Comparison of ENCODE assay signal across 21 mouse cellular contexts in genomic region chr3:41014946-41015345, GRCm38 (mm10).
DNase-seq lines count a peak whose midpoint lies in the region; ATAC-seq and TF ChIP-seq lines count a peak whose summit lies in the region.
"Had no signal": no experiment of that assay in that cellular context is flagged by ENCODE, and none has a peak within 500 bp of the region (broad histone marks: within the 10 kb centered on the region; RNA-seq: fewer than 3 reads in every experiment).

No protein-coding gene starts in this region.

- ATAC-seq in common myeloid progenitor, adult 5-6 weeks (replicated peaks; ENCODE audit: low read depth, poor library complexity, severe bottlenecking) = 0 out of 2 replicates have a peak, but pooled peaks have one; percentile 25
- ATAC-seq in midbrain, embryonic 13.5 days = no peak
- ATAC-seq: forebrain, embryonic 13.5 days; forebrain, embryonic 15.5 days had no signal

- no peak overlapping the region for H3K9ac ChIP-seq in midbrain, embryonic 13.5 days (replicated peaks)
- H3K9ac ChIP-seq: embryonic facial prominence, embryonic 12.5 days; forebrain, embryonic 13.5 days; forebrain, embryonic 15.5 days had no signal

- no peak for TF ChIP-seq CTCF in lung, adult 2 months (IDR thresholded peaks at IDR 0.05; ENCODE audit: insufficient read depth, low read length)

- no peaks in the 10 kb centered on the region for H3K4me1 ChIP-seq in lung, adult 2 months (ENCODE audit: control insufficient read depth, insufficient read depth, low read length)
- H3K4me1 ChIP-seq in midbrain, embryonic 13.5 days (replicated peaks) = no peaks in the 10 kb centered on the region
- H3K4me1 ChIP-seq: embryonic facial prominence, embryonic 10.5 days; embryonic facial prominence, embryonic 12.5 days; forebrain, embryonic 13.5 days; forebrain, embryonic 15.5 days had no signal

- H3K4me3 ChIP-seq in lung, adult 2 months (replicated peaks; ENCODE audit: extremely low read depth, low read depth, low read length) = no peak overlapping the region
- no peak overlapping the region for H3K4me3 ChIP-seq in midbrain, embryonic 13.5 days (replicated peaks)
- H3K4me3 ChIP-seq: embryonic facial prominence, embryonic 10.5 days; embryonic facial prominence, embryonic 12.5 days; forebrain, embryonic 13.5 days; forebrain, embryonic 15.5 days had no signal

- no peak for TF ChIP-seq POLR2A in lung, adult 2 months (IDR thresholded peaks at IDR 0.05; ENCODE audit: borderline replicate concordance, extremely low read depth, low read depth, low read length)

- 45% methylated on average over 6 of the region's 6 CpGs for WGBS in lung, adult 2 months
- 78% methylated on average over 6 of the region's 6 CpGs for WGBS in midbrain, embryonic 13.5 days

- DNase-seq in lung, adult 2 months = peak; percentile 5
- no peak for DNase-seq in lung, postnatal 14 days
- peak; percentile 28 for DNase-seq in induced T-regulatory cell, adult 2 months (ENCODE audit: low read depth)
- peak; percentile 2 for DNase-seq in lung, postnatal 25 days (ENCODE audit: low spot score)
- no peak for DNase-seq in gastrocnemius, postnatal 14 days
- no peak for DNase-seq in frontal cortex, postnatal 14 days (ENCODE audit: low spot score in 2 of 2)
- DNase-seq: adrenal gland, adult 2 months; adrenal gland, postnatal 10 days; adrenal gland, postnatal 25 days; cerebellum, adult 11 months; cerebellum, adult 18-20 months; cerebellum, adult 8-10 months; cerebellum, adult 9-11 months; cerebellum, postnatal 14 days; cerebellum, postnatal 36 days had no signal

- no peaks in the 10 kb centered on the region for H3K9me3 ChIP-seq in midbrain, embryonic 13.5 days
- H3K9me3 ChIP-seq: embryonic facial prominence, embryonic 10.5 days; embryonic facial prominence, embryonic 12.5 days; forebrain, embryonic 13.5 days; forebrain, embryonic 15.5 days had no signal

- H3K27ac ChIP-seq in midbrain, embryonic 13.5 days = no peak overlapping the region
- H3K27ac ChIP-seq: embryonic facial prominence, embryonic 10.5 days; embryonic facial prominence, embryonic 12.5 days; forebrain, embryonic 13.5 days; forebrain, embryonic 15.5 days had no signal

- no peaks in the 10 kb centered on the region for H3K36me3 ChIP-seq in midbrain, embryonic 13.5 days
- H3K36me3 ChIP-seq: embryonic facial prominence, embryonic 10.5 days; embryonic facial prominence, embryonic 12.5 days; forebrain, embryonic 15.5 days had no signal

- intact Hi-C loops in gastrocnemius, postnatal 14 days (cut with DNase I; ENCODE audit: low total_unique reads) = no loop called here

- no peak overlapping the region for H3K4me2 ChIP-seq in midbrain, embryonic 13.5 days (replicated peaks)
- H3K4me2 ChIP-seq: embryonic facial prominence, embryonic 12.5 days; forebrain, embryonic 13.5 days; forebrain, embryonic 15.5 days had no signal

- no peaks in the 10 kb centered on the region for H3K27me3 ChIP-seq in midbrain, embryonic 13.5 days
- H3K27me3 ChIP-seq: embryonic facial prominence, embryonic 12.5 days; forebrain, embryonic 13.5 days; forebrain, embryonic 15.5 days had no signal

Comparison
In these comparisons a context has a peak if more than half of its experiments do, and no peak if none do; other contexts are left out.
1. DNase-seq: peak in lung, adult 2 months (single experiment), induced T-regulatory cell, adult 2 months (single experiment) and lung, postnatal 25 days (single experiment); none in lung, postnatal 14 days (single experiment), gastrocnemius, postnatal 14 days (single experiment) and frontal cortex, postnatal 14 days (0 of 2).